Mouse (Mus musculus): Measurements from ENCODE around the gene Slc22a18. TPM values are rescaled to one million over a fixed set of nuclear protein-coding genes. Genes with fewer than 3 reads are reported as not detected.
"Not testable (repeated sequence)": the region's sequence is repeated elsewhere in the genome, so short reads cannot be mapped to it uniquely, and the experiment has no call there.

Slc22a18 gene
- total RNA-seq, 2 experiments from 2014 or later = 0.34 to 0.89 TPM

DNA sequence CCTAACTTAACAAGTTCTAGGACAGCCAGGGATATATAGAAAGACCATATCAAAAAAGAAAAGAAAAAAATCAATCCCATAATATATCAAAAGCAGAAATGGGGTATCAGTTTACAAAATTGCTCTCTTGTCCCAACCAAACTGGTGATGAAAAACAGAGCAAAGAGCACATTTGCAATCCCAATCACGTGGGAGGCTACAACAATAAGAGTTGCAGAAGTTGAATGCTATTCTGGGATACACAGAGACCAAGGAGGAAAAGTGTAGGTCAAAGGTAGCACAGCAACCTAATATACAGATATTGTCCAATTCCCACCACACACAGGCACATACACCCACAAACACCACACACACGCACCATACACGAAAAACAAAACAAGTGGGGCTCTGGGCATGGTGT is 62.7 kb downstream of the Slc22a18 start:
- intact Hi-C loops (cut with DNase I) = no loop called here
- no peak for DNase-seq (ENCODE audit: low spot score in 2 of 2)

DNA sequence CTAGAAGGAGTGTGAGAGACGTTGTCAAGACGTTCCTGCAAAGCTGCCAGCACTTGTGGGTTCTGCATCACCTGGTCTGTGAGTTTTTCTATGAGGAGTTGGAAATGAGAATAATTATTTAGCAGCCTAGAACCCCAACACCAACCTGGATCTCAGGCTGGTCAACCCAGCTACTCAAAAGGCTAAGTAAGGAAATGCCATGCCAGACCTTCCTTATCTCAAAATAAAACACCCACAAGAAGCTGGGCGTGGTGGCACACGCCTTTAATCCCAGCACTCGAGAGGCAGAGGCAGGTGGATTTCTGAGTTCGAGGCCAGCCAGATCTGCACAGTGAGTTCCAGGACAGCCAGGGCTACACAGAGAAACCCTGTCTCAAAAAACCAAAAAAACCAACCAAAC is 64.7 kb downstream of the Slc22a18 start:
- DNase-seq (ENCODE audit: low spot score in 2 of 2); intact Hi-C loops (cut with DNase I): not testable (repeated sequence)

DNA sequence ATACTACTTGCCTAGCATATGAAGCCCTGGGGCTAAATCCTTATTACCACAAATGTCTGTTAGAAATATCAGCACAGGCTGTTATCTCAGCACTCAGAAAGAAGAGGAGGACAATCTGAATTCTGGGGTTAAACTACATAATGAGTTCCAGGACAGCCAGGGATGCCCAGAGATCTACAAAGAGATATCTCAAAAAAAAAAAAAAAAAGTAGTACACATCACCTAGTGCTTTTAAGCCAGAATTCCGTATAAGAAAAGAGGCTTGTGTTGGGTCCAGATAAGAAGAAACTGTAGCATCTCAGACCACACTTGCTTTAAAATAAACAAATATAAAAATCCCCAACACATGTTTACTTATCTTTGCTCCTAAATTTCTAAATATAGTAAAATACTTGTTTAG is 65.1 kb downstream of the Slc22a18 start:
- DNase-seq (ENCODE audit: low spot score in 2 of 2) = no peak
- intact Hi-C loops (cut with DNase I) = no loop called here

DNA sequence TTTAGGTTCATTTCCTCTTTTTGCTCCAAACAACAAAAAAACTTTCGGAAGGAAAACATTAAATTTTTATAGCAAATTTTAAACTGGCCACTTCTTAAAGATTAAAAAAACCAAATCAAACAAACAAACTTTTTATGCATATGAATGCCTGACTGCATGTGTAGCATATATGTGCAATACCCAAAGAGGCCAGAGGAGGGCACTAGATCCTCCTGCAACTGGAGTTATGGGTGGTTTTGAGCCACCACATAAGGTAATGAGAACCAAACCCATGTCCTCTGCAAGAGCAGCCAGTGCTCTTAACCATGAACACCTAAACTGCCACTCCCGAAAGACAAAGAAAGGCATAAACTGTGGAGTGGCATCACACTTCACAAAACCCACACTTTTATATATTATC is 70.8 kb downstream of the Slc22a18 start:
- intact Hi-C loops (cut with DNase I) = no loop called here
- DNase-seq (ENCODE audit: low spot score in 2 of 2) = no peak

DNA sequence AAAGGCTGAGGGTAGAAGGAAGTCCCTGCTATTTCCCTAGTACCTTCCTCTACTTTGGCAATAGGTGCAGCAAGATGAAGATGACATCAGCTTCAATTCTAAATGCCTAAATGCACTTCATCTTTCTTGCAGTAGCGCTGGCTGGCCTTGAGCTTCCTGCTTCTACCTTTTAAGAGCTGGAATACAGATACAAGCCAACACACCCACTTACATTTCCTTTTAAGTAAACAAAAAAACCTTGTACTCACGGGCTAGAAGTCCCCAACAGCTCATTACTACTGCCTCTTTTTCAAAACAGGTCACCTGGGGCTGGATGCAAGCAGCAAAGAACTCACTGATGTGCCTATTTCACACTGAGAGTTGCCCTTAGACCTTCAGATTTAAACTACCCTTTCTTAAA is 73.0 kb downstream of the Slc22a18 start:
- intact Hi-C loops (cut with DNase I) = no loop called here
- DNase-seq (ENCODE audit: low spot score in 2 of 2) = no peak

DNA sequence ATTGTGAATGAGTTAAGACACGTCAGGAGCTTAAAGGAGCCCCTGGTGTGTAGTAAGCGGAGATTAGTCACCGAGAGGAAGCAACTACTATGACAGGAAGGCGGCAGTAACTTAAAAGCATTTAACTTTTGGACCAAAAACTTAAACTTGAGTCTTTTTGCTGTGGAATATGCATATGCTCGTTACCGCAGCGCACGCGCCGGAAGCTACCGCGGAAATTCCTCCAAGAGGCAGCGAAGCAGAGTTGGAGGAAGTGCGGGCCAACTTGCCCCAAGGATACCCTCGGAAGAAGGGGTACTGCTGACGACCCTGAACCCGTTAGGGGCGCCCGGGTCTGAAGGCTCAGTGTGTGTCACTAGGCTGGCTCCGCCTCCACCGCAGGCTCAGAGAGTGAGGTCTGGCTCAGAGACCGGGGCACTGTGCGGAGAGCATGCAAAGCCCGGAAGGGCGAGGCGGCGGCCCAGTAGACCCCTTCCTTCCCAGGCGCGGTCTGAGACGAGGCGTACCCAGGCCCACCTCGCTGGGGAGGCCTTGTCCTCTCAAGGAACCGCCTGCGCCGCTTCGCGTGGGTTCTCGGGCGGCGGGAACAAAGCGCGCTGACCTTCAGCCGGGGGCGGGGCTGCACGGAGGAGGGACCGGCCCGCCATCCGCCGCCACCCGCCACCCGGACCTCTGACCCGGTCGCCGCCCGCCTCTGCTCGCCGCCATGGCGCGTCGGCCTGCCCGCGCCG is 74.9 kb downstream of the Slc22a18 start:
- no peak for DNase-seq (ENCODE audit: low spot score in 2 of 2)
- intact Hi-C loops (cut with DNase I) = no loop called here

Other genes with a start within 250 kb of the Slc22a18 start
- 10 to 100 TPM; 11.9 to 14.2 TPM for gene Cdkn1c, start 12.7 kb upstream of the Slc22a18 start, total RNA-seq (2021)
- not detected for gene Phlda2, start 29.4 kb downstream of the Slc22a18 start, total RNA-seq (2021)
- 100 to 1,000 TPM; 110 to 117 TPM for gene Nap1l4, start 75.4 kb downstream of the Slc22a18 start, total RNA-seq (2021)
- gene Cars, start 126.4 kb downstream of the Slc22a18 start, total RNA-seq (2021) = 10 to 100 TPM; 47.6 to 65.2 TPM
- gene Tnfrsf26, start 155.0 kb downstream of the Slc22a18 start, total RNA-seq (2021) = under 1 TPM in 1 of 2 experiments, not detected in 1; 0.11 TPM
- gene Tnfrsf22, start 175.9 kb downstream of the Slc22a18 start, total RNA-seq (2021) = 1 to 10 TPM in 1 of 2 experiments, under 1 TPM in 1; 0.84 to 1.8 TPM
- gene Tnfrsf23, start 212.1 kb downstream of the Slc22a18 start, total RNA-seq (2021) = 1 to 10 TPM in 1 of 2 experiments, under 1 TPM in 1; 0.86 to 1.6 TPM